In the genomic region with DNA sequence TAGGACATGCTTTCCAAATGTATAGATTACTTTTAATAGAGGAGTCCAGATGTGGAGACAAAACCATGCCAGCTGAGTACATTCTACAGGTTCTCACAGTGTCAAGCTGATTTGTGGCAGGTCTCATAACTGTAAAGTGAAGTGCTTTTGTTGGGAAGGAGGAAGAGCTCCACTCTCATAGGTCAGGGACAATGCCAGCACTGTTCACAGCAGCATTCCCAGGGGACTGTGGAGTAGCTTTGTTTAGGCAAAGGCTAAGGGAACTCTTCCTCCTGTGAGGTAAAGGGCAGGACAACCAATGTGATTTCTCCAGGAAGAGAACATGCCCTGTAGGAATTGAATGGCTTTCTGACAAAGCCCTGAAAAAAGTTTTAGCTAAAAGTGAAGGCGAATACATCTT, we compare ENCODE assay signal across 16 mouse cellular contexts. TPM values are rescaled to one million over a fixed set of nuclear protein-coding genes. Genes with fewer than 3 reads are reported as not detected.
A peak's percentile ranks its signal among the peaks of the same experiment; 100 is the strongest.
DNase-seq lines count a peak whose midpoint lies in the region; ATAC-seq and TF ChIP-seq lines count a peak whose summit lies in the region.
"Had no signal": no experiment of that assay in that cellular context is flagged by ENCODE, and none has a peak within 500 bp of the region (broad histone marks: within the 10 kb centered on the region; RNA-seq: fewer than 3 reads in every experiment).

No protein-coding gene starts in this region.

- no peak overlapping the region for H3K27ac ChIP-seq in hindbrain, embryonic 14.5 days
- no peak overlapping the region for H3K27ac ChIP-seq in hindbrain, embryonic 10.5 days
- H3K27ac ChIP-seq in lung, postnatal 0 days (ENCODE audit: low read length): no peak overlapping the region
- no peak overlapping the region for H3K27ac ChIP-seq in limb, embryonic 14.5 days (replicated peaks; ENCODE audit: low read depth, low read length)
- H3K27ac ChIP-seq: heart, embryonic 15.5 days had no signal

- no peak for TF ChIP-seq EP300 in lung, postnatal 0 days (IDR thresholded peaks at IDR 0.05)

- H3K9ac ChIP-seq in hindbrain, embryonic 14.5 days: no peak overlapping the region
- no peak overlapping the region for H3K9ac ChIP-seq in lung, postnatal 0 days (replicated peaks; ENCODE audit: low read depth)
- no peak overlapping the region for H3K9ac ChIP-seq in limb, embryonic 14.5 days (ENCODE audit: low read depth, low read length, severe bottlenecking)
- H3K9ac ChIP-seq: heart, embryonic 15.5 days had no signal

- TF ChIP-seq POLR2A in limb, embryonic 14.5 days (IDR thresholded peaks at IDR 0.05; ENCODE audit: borderline replicate concordance, extremely low read depth, insufficient read depth, insufficient read length): no peak

- no peaks in the 10 kb centered on the region for H3K4me1 ChIP-seq in hindbrain, embryonic 14.5 days (replicated peaks; ENCODE audit: control insufficient read depth, insufficient read depth, low read length)
- peaks cover 9% of the 10 kb centered on the region; the same call in 1 of the 2 replicates for H3K4me1 ChIP-seq in hindbrain, embryonic 10.5 days (replicated peaks)
- no peaks in the 10 kb centered on the region for H3K4me1 ChIP-seq in lung, postnatal 0 days (ENCODE audit: insufficient read depth, low read depth, low read length)
- no peaks in the 10 kb centered on the region; the same call in 1 of the 2 replicates for H3K4me1 ChIP-seq in limb, embryonic 14.5 days (ENCODE audit: control insufficient read depth, insufficient read depth, low read length)

- H3K4me2 ChIP-seq in hindbrain, embryonic 14.5 days (replicated peaks): peak overlapping the region; percentile 72; the same call in 1 of the 2 replicates
- 0 out of 2 replicates have a peak overlapping the region, but pooled peaks have one; percentile 75 for H3K4me2 ChIP-seq in lung, postnatal 0 days (replicated peaks; ENCODE audit: low read depth, low read length)
- peak overlapping the region; percentile 21; the same call in 1 of the 2 replicates for H3K4me2 ChIP-seq in limb, embryonic 14.5 days (replicated peaks; ENCODE audit: low read depth, low read length, severe bottlenecking)

- 95% methylated on average over 1 of the region's 1 CpGs for WGBS in hindbrain, embryonic 14.5 days
- 84% methylated on average over 1 of the region's 1 CpGs for WGBS in hindbrain, embryonic 10.5 days
- 95% methylated on average over 1 of the region's 1 CpGs for WGBS in lung, postnatal 0 days
- 83% methylated on average over 1 of the region's 1 CpGs for WGBS in limb, embryonic 14.5 days

- no peak overlapping the region for H3K4me3 ChIP-seq in hindbrain, embryonic 14.5 days (replicated peaks; ENCODE audit: low read length)
- H3K4me3 ChIP-seq in hindbrain, embryonic 10.5 days: no peak overlapping the region
- H3K4me3 ChIP-seq in lung, postnatal 0 days (ENCODE audit: low read depth, low read length): no peak overlapping the region
- no peak overlapping the region for H3K4me3 ChIP-seq in limb, embryonic 14.5 days (replicated peaks; ENCODE audit: low read length)
- H3K4me3 ChIP-seq: heart, embryonic 15.5 days had no signal

- ATAC-seq in hindbrain, embryonic 14.5 days (ENCODE audit: low FRiP score): no peak
- ATAC-seq in lung, postnatal 0 days: no peak
- no peak for ATAC-seq in limb, embryonic 14.5 days (ENCODE audit: low FRiP score, low read depth)
- ATAC-seq: hindbrain, embryonic 16.5 days had no signal

- no peaks in the 10 kb centered on the region; the same call in 1 of the 2 replicates for H3K27me3 ChIP-seq in hindbrain, embryonic 14.5 days (ENCODE audit: control insufficient read depth, insufficient read depth, low read length)
- peaks cover 10% of the 10 kb centered on the region; the same call in 1 of the 2 replicates for H3K27me3 ChIP-seq in hindbrain, embryonic 10.5 days (ENCODE audit: insufficient read depth, poor library complexity, severe bottlenecking)
- no peaks in the 10 kb centered on the region for H3K27me3 ChIP-seq in lung, postnatal 0 days (replicated peaks; ENCODE audit: insufficient read depth, low read length)
- H3K27me3 ChIP-seq in limb, embryonic 14.5 days (ENCODE audit: control insufficient read depth, insufficient read depth, low read length): no peaks in the 10 kb centered on the region

- no peak for TF ChIP-seq CTCF in lung, postnatal 0 days (IDR thresholded peaks at IDR 0.05)

- H3K9me3 ChIP-seq in hindbrain, embryonic 14.5 days (ENCODE audit: control insufficient read depth, low read length): no peaks in the 10 kb centered on the region
- no peaks in the 10 kb centered on the region for H3K9me3 ChIP-seq in hindbrain, embryonic 10.5 days
- H3K9me3 ChIP-seq in lung, postnatal 0 days (ENCODE audit: low read length): no peaks in the 10 kb centered on the region
- H3K9me3 ChIP-seq in limb, embryonic 14.5 days (ENCODE audit: control insufficient read depth, low read length): no peaks in the 10 kb centered on the region
- H3K9me3 ChIP-seq: heart, embryonic 15.5 days had no signal

- no peaks in the 10 kb centered on the region for H3K36me3 ChIP-seq in hindbrain, embryonic 14.5 days (replicated peaks; ENCODE audit: control insufficient read depth, insufficient read depth)
- no peaks in the 10 kb centered on the region for H3K36me3 ChIP-seq in hindbrain, embryonic 10.5 days
- H3K36me3 ChIP-seq in lung, postnatal 0 days (ENCODE audit: insufficient read depth, low read length): no peaks in the 10 kb centered on the region
- no peaks in the 10 kb centered on the region for H3K36me3 ChIP-seq in limb, embryonic 14.5 days (ENCODE audit: control insufficient read depth, insufficient read depth, low read length)
- H3K36me3 ChIP-seq: G1E; heart, embryonic 15.5 days had no signal

- DNase-seq in hindbrain, embryonic 14.5 days (ENCODE audit: low spot score): no peak
- no peak for DNase-seq in hindbrain, embryonic 10.5 days (ENCODE audit: low spot score)
- DNase-seq in lung, postnatal 0 days (ENCODE audit: low spot score): no peak
- no peak for DNase-seq in lung, postnatal 4 days
- DNase-seq in limb, embryonic 14.5 days (ENCODE audit: low spot score): no peak
- peak; percentile 26 for DNase-seq in retina, embryonic 14.5 days (ENCODE audit: low spot score)
- no peak for DNase-seq in cerebellum, postnatal 10 days
- no peak for DNase-seq in heart, adult 11 months
- DNase-seq: adrenal gland, postnatal 25 days; gastrocnemius, postnatal 36 days; kidney, adult 9 months; right cerebral cortex, postnatal 4 days; thymus, postnatal 25 days had no signal

RNA-seq across cellular contexts. Expression of gene Cldn1, which starts 1.5 kb away (rescaled TPM):
- 12.2 and 12.9 TPM in 2 replicates for polyA plus RNA-seq in hindbrain, embryonic 14.5 days (2014; fragmentation: Nextera tagmentation; extraction: Ambion mirVana)
- polyA plus RNA-seq in hindbrain, embryonic 10.5 days (2016; fragmentation: Nextera tagmentation; extraction: Ambion mirVana): 6.2 and 8.9 TPM in 2 replicates
- polyA plus RNA-seq in lung, postnatal 0 days (2015; fragmentation: Nextera tagmentation; extraction: Ambion mirVana): 7.0 and 8.0 TPM in 2 replicates
- 16.6 and 17.3 TPM in 2 replicates for polyA plus RNA-seq in limb, embryonic 14.5 days (2012; rRNA removed)
- 27.6 and 36.7 TPM in 2 replicates for polyA plus RNA-seq in limb, embryonic 14.5 days (2014; fragmentation: Nextera tagmentation; extraction: Ambion mirVana)
- polyA plus RNA-seq: G1E had no signal

Comparison
In these comparisons a context has a peak if more than half of its experiments do, and no peak if none do; other contexts are left out.
1. H3K4me2 ChIP-seq: peak in every context shown above with its lines; median percentile 75 in lung, postnatal 0 days; 72 in hindbrain, embryonic 14.5 days; 21 in limb, embryonic 14.5 days.